Mouse (Mus musculus): ENCODE results near the gene Nlrp14.
"Not testable (repeated sequence)": the region's sequence is repeated elsewhere in the genome, so short reads cannot be mapped to it uniquely, and the experiment has no call there.

Nlrp14 gene

DNA sequence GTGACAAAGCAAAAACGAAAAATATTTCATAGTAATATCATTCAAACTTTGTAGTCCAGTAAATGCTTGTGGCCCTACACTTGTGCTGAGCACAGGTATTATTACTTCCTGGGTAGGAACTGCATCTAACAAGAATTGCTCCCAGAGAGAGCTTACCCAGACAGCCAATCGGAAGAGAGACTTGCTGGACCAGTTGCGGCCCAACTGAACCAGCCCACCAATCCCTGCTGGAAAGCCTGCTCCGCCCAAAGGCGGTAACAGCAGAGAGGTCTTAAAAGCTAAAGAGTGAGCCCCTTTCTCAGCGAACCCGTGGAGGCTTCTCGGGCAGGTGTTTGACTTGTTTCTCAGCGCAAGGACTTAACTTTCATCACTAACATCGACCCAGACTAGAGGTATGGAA, at the start of gene Nlrp14:
Gene Nlrp14, plus strand, starts transcription at position 301 of the 400 bp plus-strand sequence.
- DNase-seq (ENCODE audit: extremely low read depth, insufficient read length, low spot score) = no peak

DNA sequence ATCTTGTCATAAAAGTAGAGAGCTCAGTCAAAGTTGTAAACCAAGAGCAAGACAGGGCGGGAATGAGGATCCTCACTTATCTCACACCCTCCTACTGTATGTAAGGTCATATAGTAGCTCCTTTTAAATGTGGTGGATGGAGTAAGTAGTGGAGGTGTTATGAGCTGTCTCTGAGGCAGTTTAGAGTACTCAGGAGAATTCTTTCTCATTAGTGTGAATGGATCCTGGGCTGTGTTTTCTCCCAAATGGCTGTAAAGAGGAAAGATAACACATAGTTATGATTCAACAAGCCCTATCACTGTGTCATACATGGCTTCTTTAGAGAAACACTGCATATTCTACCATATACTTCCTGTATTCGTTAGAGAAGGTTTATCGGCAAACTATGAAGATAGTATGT, 35.8 kb upstream of the Nlrp14 start, which contains the start of gene Olfr715:
Gene Olfr715, minus strand, starts transcription at position 101 of the 400 bp plus-strand sequence.
- not testable (repeated sequence) for DNase-seq (ENCODE audit: extremely low read depth, insufficient read length, low spot score)

DNA sequence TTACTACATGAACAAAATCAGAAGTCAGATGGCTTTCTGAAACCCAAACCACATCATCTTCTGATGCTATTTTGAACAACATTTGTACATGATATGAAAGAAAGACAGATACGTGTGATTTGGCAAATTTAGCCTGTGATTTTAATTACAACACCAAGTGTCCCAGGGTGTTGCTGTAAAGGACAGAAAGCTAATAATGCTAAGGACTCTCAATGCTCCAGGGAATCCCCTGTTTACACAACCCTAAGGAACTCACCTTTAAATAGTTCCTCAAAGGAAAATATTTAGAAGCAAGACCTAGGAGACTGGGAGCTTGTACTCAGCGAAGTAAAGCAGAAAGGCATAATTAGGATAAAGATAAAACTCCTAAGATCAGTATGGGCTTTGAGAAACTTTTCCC, 28.8 kb upstream of the Nlrp14 start, which contains the start of gene Olfr716:
Gene Olfr716, plus strand, starts transcription at position 301 of the 400 bp plus-strand sequence.
- not testable (repeated sequence) for DNase-seq (ENCODE audit: extremely low read depth, insufficient read length, low spot score)

DNA sequence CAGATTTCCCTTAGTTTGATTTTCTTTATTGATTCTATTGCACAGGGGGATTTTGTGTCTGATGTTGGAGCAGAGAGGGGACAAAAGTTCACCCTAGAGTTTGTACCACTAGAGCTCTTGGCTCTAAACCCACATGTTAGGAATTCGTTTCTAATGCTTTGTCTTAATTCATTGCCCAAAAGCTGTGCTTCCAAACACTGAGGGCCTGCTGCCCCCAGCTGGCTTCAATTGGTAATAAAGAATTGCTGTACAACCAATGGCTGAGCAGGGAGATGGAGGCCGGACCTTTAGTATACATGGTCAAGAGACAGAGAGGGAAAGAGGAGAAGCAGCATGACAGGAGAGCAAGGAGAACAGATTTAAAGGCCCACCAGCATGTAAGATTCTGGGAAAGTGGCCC, 13.6 kb downstream of the Nlrp14 start:
- no peak for DNase-seq (ENCODE audit: extremely low read depth, insufficient read length, low spot score)

DNA sequence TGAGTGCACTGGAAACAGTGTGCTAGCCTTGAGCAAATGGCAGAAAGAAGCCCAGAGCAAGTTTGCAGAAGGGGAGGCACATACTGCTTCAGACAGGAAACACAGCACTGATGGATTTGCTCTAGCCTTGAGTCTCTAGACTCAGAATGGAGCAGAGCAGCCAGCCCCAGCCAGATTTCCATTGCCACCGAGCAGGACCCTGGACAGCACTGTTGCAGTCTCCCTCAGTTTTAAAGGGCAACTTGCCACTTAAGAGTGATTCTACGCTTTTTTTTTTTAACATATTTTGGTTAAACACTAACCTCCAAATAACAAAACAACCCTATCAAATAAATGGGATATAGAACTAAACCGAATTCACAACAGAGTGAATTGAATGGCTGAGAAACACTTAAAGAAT, 35.0 kb downstream of the Nlrp14 start:
- no peak for DNase-seq (ENCODE audit: extremely low read depth, insufficient read length, low spot score)

DNA sequence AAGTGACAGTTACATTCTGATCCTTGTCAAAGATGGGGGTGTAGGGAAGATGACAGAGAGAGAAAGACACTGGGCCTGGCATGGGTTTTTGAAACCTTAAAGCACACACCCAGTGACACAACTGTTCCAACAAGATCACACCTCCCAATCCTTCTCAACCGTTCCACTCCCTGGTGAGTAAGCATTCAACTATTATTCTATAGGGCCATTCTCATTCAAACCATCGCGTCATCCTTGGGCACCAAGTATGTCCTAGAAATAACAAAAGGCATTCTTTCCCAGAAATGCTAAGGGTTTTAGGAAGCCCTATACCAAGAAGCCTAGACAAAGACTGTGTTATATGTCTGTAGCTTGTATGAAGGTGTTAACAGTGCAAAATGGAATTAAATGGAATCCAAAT, 41.1 kb downstream of the Nlrp14 start:
- DNase-seq (ENCODE audit: extremely low read depth, insufficient read length, low spot score) = no peak

DNA sequence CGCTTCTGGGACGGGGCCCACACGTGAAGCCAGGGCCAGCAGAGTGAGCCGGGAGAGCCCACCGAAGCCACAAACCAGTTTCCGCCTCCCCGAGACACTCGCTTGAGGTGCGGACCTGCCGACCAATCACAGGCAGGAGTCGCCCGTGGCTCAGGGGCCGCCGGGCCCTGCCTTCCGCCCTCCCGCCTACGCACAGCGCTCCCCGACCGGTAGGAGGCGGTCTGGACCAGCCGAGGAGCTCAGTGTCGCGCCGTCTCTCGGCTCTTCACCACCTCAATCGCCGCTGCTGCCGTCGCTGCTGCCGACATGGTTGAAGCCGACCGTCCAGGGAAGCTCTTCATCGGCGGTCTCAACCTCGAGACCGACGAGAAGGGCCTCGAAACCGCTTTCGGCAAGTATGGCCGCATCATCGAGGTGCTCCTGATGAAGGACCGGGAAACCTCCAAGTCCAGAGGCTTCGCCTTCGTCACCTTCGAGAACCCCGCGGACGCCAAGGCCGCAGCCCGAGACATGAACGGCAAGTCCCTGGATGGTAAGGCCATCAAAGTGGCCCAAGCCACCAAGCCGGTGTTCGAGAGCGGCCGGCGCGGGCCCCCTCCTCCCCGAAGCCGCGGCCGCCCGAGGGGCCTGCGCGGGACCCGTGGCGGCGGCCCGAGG, 42.5 kb downstream of the Nlrp14 start, which contains the start of gene Rbmxl2:
Gene Rbmxl2, plus strand, starts transcription at position 242 of the 657 bp plus-strand sequence.
- peak; percentile 5 for DNase-seq (ENCODE audit: extremely low read depth, insufficient read length, low spot score)

DNA sequence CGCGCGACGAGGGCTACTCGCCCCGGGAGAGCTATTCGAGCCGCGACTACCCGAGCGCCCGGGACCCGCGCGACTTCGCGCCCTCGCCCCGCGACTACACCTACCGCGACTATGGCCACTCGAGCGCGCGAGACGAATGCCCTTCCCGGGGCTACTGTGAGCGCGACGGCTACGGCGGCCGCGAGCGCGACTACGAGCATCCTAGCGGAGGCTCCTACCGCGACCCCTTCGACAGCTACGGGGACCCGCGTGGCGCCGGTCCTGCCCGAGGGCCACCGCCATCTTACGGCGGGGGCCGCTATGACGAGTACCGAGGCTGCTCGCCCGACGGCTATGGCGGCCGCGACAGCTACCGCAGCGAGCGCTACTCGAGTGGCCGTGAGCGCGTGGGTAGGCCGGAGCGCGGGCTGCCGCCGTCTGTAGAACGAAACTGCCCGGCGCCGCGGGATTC, 43.4 kb downstream of the Nlrp14 start:
- DNase-seq (ENCODE audit: extremely low read depth, insufficient read length, low spot score) = no peak

DNA sequence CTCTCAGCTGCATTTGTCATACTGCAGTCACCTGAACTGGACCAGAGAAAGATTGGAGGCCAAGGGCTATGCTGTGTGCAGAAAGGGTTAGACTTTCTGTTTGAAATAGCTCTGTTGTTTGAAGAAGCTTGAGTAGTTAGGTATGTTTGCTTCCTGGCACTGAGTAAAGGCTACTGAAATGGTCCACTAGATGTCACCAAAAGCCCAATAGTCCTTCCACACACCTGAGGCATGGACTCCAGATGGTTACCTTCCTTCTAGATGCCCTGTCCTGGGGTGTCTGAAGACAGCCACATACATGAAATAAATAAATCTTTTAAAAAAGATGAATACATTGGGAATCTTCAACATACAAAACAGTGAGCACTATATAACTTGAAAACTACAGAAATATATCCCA, 48.9 kb downstream of the Nlrp14 start:
- DNase-seq (ENCODE audit: extremely low read depth, insufficient read length, low spot score) = no peak

DNA sequence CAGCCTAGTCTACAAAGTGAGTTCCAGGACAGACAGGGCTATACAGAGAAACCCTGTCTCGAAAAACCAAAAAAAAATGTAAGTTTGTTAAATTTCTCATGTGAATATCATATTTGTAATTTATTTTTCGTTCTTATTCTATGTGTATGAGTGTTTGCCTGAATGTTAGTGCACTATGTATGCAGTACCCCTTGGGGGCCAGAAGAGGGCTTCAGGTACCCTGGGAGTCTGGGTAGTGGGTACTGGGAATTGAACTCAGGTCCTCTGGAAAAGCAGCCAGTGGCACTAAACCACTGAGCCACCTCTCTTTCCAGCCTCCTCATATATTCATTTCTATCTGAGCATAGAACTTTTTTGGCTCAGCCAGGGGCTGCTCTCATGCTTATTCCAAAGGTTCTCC, 50.1 kb downstream of the Nlrp14 start:
- DNase-seq (ENCODE audit: extremely low read depth, insufficient read length, low spot score) = no peak

DNA sequence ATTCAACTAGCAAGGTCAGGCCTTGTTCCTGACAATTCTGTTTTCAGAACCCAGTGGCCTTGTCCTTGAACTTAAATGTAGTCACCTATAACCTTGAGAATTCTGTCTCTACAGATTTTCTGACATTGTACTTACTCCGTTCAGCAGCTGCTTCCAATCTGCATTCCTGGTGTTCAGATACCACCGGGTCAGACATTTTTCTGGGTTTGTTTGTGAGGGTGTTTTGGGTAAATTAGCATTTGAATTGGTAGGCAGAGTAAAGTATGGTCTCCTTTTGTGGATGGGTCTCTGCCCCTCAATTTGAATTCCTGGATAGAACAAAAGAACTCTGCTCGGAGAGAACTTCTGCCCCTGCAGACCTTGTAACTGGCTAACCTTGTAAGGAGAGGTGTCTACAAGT, 70.1 kb downstream of the Nlrp14 start:
- DNase-seq (ENCODE audit: extremely low read depth, insufficient read length, low spot score) = no peak

DNA sequence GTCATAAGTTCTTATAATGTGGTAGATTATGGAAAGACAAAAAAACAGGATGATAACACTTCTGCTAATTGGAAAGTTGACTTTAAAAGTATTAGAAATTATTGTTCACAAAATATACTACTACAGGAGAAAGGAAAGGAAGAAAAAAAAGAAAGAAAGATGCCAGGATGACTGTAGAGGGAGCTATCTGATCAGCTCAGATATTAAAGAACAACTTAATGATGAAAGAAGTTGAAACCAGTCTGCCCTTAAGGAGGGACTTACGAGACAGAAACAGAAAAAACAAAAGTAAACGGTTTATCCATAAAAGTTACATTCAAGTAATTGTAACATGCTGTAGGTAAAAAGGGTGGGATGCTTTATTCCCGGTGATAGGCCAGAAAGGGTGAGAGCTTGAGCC, 70.7 kb downstream of the Nlrp14 start:
- no peak for DNase-seq (ENCODE audit: extremely low read depth, insufficient read length, low spot score)

DNA sequence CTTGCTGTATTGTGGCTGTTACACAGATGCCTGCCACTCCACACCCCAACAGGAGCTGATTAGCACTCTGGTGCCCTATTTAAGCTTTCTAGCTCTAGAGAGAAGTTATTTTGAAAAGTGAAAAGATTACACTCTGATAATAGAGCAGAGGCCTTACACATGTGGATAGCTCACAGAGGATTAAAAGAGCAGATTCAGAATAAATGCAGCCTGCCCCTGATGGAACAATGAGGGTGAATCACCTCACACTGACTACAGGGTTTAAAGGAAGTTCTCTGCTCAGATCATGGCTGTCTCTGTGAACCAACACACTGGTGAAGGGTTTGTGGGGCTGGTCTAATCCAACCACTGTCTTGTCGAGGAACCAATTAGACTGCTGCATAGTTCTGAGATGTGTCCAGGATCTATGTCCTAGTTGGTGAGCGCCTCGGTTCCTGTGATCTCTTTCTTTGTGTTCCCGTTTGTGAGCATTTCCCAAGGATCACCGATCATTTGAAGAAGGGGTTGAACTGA, 74.6 kb downstream of the Nlrp14 start:
- DNase-seq (ENCODE audit: extremely low read depth, insufficient read length, low spot score) = no peak

Measured in 3134 (cell line).